In genomic region chr3:157520433-157520832, GRCm38 (mm10) we compare ENCODE assay signal across 8 mouse cellular contexts. TPM values are rescaled to one million over a fixed set of nuclear protein-coding genes. Genes with fewer than 3 reads are reported as not detected.
DNase-seq lines count a peak whose midpoint lies in the region; ATAC-seq and TF ChIP-seq lines count a peak whose summit lies in the region.

No protein-coding gene starts in this region.

- H3K9me3 ChIP-seq in forebrain, embryonic 16.5 days (ENCODE audit: control insufficient read depth, low read length), result no peaks in the 10 kb centered on the region
- no peaks in the 10 kb centered on the region for H3K9me3 ChIP-seq in liver, postnatal 0 days (ENCODE audit: low read length)

- DNase-seq in urinary bladder, postnatal 25 days (ENCODE audit: low spot score), result peak; percentile 20
- no peak for DNase-seq in urinary bladder, postnatal 4 days (ENCODE audit: low spot score in 2 of 2)
- peak; percentile 51 for DNase-seq in cerebellum, adult 11 months
- peak; percentile 77 to 79 for DNase-seq in kidney, postnatal 4 days
- peak; percentile 52 for DNase-seq in liver, postnatal 0 days
- peak; percentile 61 for DNase-seq in right cerebral cortex, adult 18-20 months

- no peaks in the 10 kb centered on the region for H3K27me3 ChIP-seq in forebrain, embryonic 16.5 days (replicated peaks; ENCODE audit: control insufficient read depth, insufficient read depth, low read length)
- 0 out of 2 replicates have a peak, but pooled peaks cover 3% of the 10 kb centered on the region for H3K27me3 ChIP-seq in liver, postnatal 0 days (ENCODE audit: insufficient read depth, low read length)

- 0% methylated on average over 1 of the region's 1 CpGs for WGBS in forebrain, embryonic 16.5 days
- WGBS in liver, postnatal 0 days (ENCODE audit: insufficient replicate concordance), result 0% methylated on average over 1 of the region's 1 CpGs

- no peak for TF ChIP-seq EP300 in liver, postnatal 0 days (IDR thresholded peaks at IDR 0.05; ENCODE audit: low read depth)

- H3K27ac ChIP-seq in forebrain, embryonic 16.5 days (ENCODE audit: low read length), result no peak overlapping the region
- no peak overlapping the region for H3K27ac ChIP-seq in liver, postnatal 0 days (ENCODE audit: low read depth)

- TF ChIP-seq CTCF in liver, postnatal 0 days (IDR thresholded peaks at IDR 0.05; ENCODE audit: low read depth), result peak; percentile 73

- H3K9ac ChIP-seq in forebrain, embryonic 16.5 days (replicated peaks; ENCODE audit: low read depth, low read length), result no peak overlapping the region
- H3K9ac ChIP-seq in liver, postnatal 0 days (replicated peaks), result no peak overlapping the region

- no peak overlapping the region for H3K4me3 ChIP-seq in forebrain, embryonic 16.5 days (replicated peaks; ENCODE audit: low read length)
- H3K4me3 ChIP-seq in liver, postnatal 0 days (ENCODE audit: low read depth, low read length), result no peak overlapping the region

- no peak overlapping the region for H3K4me2 ChIP-seq in forebrain, embryonic 16.5 days (ENCODE audit: low read length)
- no peak overlapping the region for H3K4me2 ChIP-seq in liver, postnatal 0 days (ENCODE audit: low read depth, low read length)

- no peaks in the 10 kb centered on the region for H3K36me3 ChIP-seq in forebrain, embryonic 16.5 days (ENCODE audit: control insufficient read depth, insufficient read depth)
- no peaks in the 10 kb centered on the region for H3K36me3 ChIP-seq in liver, postnatal 0 days (replicated peaks; ENCODE audit: insufficient read depth, low read length)

- ATAC-seq in forebrain, embryonic 16.5 days, result peak; percentile 83
- ATAC-seq in liver, postnatal 0 days, result no peak
- no peak for ATAC-seq in erythroid progenitor cell, adult 5-6 weeks (replicated peaks; ENCODE audit: low FRiP score, poor library complexity, severe bottlenecking)

- H3K4me1 ChIP-seq in forebrain, embryonic 16.5 days (replicated peaks; ENCODE audit: control insufficient read depth, insufficient read depth, low read length), result no peaks in the 10 kb centered on the region
- H3K4me1 ChIP-seq in liver, postnatal 0 days (ENCODE audit: insufficient read depth), result no peaks in the 10 kb centered on the region

RNA-seq across cellular contexts. Expression of gene Zranb2, which starts 13.5 kb away (rescaled TPM):
- 115 and 121 TPM in 2 replicates for polyA plus RNA-seq in forebrain, embryonic 16.5 days (2015; fragmentation: Nextera tagmentation; extraction: Ambion mirVana)
- 24.6 and 28.4 TPM in 2 replicates for polyA plus RNA-seq in liver, postnatal 0 days (2015; fragmentation: Nextera tagmentation; extraction: Ambion mirVana)
- 55.9 and 77.5 TPM in 2 replicates for total RNA-seq in erythroid progenitor cell, adult 5-6 weeks (2015; ENCODE audit: low replicate concordance)
- 112 and 115 TPM in 2 replicates for total RNA-seq in erythroid progenitor cell, adult 5-6 weeks (2017; ENCODE audit: low replicate concordance)

RNA-seq across cellular contexts. Expression of gene Ptger3, which starts 46.3 kb away (rescaled TPM):
- polyA plus RNA-seq in forebrain, embryonic 16.5 days (2015; fragmentation: Nextera tagmentation; extraction: Ambion mirVana), result 3.8 and 4.3 TPM in 2 replicates
- polyA plus RNA-seq in liver, postnatal 0 days (2015; fragmentation: Nextera tagmentation; extraction: Ambion mirVana), result 4.2 and 4.7 TPM in 2 replicates
- 0.84 and 6.1 TPM in 2 replicates for total RNA-seq in erythroid progenitor cell, adult 5-6 weeks (2015; ENCODE audit: low replicate concordance)
- total RNA-seq in erythroid progenitor cell, adult 5-6 weeks (2017; ENCODE audit: low replicate concordance), result 2.1 and 3.0 TPM in 2 replicates

Comparison
In these comparisons a context has a peak if more than half of its experiments do, and no peak if none do; other contexts are left out.
1. DNase-seq: peak in urinary bladder, postnatal 25 days (single experiment), cerebellum, adult 11 months (single experiment), kidney, postnatal 4 days (2 of 2), liver, postnatal 0 days (single experiment) and right cerebral cortex, adult 18-20 months (single experiment); none in urinary bladder, postnatal 4 days (0 of 2).